Mouse (Mus musculus) thymus, postnatal 36 days (tissue): ENCODE results near the gene Vmn2r100.

Experiments
- DNase-seq, 2 experiments: peaks; one replicate each; pipeline ENCODE4 v3.0.0; 2022; ENCODE audit warnings: mixed read lengths in 2 of 2

Vmn2r100 gene

GRCm38 (mm10) chr17:19504432-19504831, at the start of gene Vmn2r100:
Vmn2r100 (plus strand) TSS chr17:19504732.
- no peak for DNase-seq

- DNase-seq: no peak
Observed at GRCm38 (mm10) chr17:19482866-19483265, 21.7 kb upstream of the Vmn2r100 start.

- no peak for DNase-seq
Observed at GRCm38 (mm10) chr17:19576927-19577326, 72.4 kb downstream of the Vmn2r100 start, which contains the start of gene Vmn2r101. Vmn2r101 (plus strand) TSS chr17:19577227.
